Mouse (Mus musculus): ENCODE data around the gene Fto.

The Fto gene

DNA sequence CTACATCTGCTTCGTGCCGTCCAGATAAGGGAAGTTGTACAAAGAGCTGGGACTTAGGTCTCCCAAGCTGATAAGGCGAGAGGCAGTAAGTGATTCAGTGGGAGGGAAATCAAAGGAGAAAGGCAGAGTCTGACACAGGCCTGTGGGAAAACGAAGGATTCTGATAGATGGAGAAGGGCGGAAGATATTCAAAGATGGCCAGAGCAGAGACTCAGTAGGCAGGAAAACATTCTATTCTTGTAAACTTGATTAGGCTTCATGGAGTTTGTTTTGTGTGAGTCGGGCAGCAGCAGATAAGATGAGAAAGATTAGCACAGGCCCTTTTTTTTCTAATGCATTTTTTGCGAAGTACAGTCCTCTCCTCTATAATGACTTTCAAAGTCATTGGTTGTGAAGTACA is 183.6 kb downstream of the Fto start:
- no peak for DNase-seq (ENCODE audit: low spot score in 2 of 2)

GRCm38 (mm10) chr8:91498611-91499010 is 185.3 kb downstream of the Fto start:
- no peak for DNase-seq (ENCODE audit: low spot score in 2 of 2)

GRCm38 (mm10) chr8:91499303-91499702 is 186.0 kb downstream of the Fto start:
- no peak for DNase-seq (ENCODE audit: low spot score in 2 of 2)

GRCm38 (mm10) chr8:91501960-91502600 is 188.8 kb downstream of the Fto start:
- DNase-seq (ENCODE audit: low spot score in 2 of 2), result no peak

DNA sequence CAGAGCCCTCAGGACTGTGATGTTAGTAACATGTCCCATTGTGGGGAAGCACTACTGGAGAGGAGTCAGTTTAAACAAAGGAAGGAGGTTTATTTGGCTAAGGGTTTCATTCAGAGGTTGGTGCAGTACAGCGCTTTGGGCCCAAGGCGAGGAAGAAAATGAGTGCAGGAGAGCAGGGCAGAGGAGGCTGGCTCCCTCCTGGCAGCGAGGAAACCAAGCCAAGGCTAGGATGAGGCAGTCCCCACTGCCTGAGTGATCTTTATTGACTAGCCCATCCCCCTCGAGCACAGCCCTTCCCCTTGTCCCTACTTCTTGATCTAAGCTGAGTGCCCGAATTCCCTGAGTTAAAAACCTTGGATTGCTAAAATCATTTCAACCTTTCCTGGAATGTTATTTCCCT is 189.5 kb downstream of the Fto start:
- DNase-seq (ENCODE audit: low spot score in 2 of 2), result no peak

- DNase-seq (ENCODE audit: low spot score in 2 of 2), result no peak
Observed at GRCm38 (mm10) chr8:91504360-91504759, 191.0 kb downstream of the Fto start.

- DNase-seq (ENCODE audit: low spot score in 2 of 2), result peak in 1 of 2 experiments; percentile 38
Observed at GRCm38 (mm10) chr8:91504891-91505290, 191.6 kb downstream of the Fto start.

- DNase-seq (ENCODE audit: low spot score in 2 of 2), result no peak
Observed at GRCm38 (mm10) chr8:91505411-91505954, 192.2 kb downstream of the Fto start.

DNA sequence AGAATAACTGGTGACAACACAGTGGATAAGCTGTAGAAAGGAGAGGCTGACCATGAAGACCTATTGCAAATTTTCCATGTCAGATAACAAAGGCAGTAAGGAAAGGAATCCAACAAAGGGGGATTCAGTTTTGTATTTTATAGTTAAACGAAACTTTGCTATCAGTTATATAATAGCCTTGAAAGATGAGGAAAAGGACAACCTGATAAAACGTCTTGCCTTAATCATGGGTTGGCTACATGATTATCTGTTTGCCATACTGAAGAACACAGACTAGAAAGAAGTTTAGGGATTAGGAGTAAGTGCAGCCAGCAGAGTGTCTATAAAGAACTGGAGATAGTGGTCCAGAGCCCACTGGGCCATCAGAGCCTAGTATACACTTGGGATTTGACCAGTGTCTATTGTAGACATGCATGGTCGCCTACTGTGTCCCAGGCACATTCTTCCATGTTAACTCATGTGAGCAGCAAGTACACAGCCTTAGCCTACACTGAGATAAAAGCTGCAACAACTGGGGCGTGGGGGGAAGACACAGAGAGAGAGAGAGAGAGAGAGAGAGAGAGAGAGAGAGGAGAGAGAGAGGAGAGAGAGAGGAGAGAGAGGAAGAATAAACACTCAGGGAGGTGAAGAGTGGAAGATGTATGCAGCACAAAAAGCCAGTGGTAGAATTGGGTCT is 192.8 kb downstream of the Fto start:
- no peak for DNase-seq (ENCODE audit: low spot score in 2 of 2)

GRCm38 (mm10) chr8:91506682-91507257 is 193.4 kb downstream of the Fto start:
- DNase-seq (ENCODE audit: low spot score in 2 of 2), result no peak

DNA sequence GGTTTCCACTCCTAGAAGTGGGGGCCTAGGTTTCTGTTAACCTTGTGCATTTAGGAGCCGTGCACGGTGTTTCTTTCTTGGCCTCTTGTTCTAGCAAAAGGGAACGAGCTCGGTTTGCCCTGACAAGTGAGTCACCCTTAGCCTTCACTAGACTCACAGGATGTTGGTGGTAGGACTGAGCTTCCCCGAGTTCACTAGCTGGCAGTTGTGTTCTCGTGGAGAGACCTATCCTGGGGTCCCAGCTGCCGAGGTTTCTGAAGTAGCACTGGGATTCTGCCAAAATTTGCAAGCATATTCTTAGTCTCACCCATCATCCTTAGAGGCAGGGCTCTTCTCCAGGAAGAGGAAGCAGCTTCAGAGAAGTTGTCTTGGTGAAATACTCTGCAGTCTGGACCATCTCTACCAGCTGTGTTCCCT is 194.4 kb downstream of the Fto start:
- DNase-seq (ENCODE audit: low spot score in 2 of 2), result peak; percentile 35 to 54

GRCm38 (mm10) chr8:91508284-91508683 is 195.0 kb downstream of the Fto start:
- DNase-seq (ENCODE audit: low spot score in 2 of 2), result no peak

GRCm38 (mm10) chr8:91509206-91509899 is 196.0 kb downstream of the Fto start:
- DNase-seq (ENCODE audit: low spot score in 2 of 2), result no peak

- DNase-seq (ENCODE audit: low spot score in 2 of 2), result no peak
Observed at GRCm38 (mm10) chr8:91509900-91510260, 196.6 kb downstream of the Fto start.

- DNase-seq (ENCODE audit: low spot score in 2 of 2), result no peak
Observed at GRCm38 (mm10) chr8:91510716-91511115, 197.4 kb downstream of the Fto start.

- DNase-seq (ENCODE audit: low spot score in 2 of 2), result no peak
Observed at GRCm38 (mm10) chr8:91511943-91512342, 198.6 kb downstream of the Fto start.

DNA sequence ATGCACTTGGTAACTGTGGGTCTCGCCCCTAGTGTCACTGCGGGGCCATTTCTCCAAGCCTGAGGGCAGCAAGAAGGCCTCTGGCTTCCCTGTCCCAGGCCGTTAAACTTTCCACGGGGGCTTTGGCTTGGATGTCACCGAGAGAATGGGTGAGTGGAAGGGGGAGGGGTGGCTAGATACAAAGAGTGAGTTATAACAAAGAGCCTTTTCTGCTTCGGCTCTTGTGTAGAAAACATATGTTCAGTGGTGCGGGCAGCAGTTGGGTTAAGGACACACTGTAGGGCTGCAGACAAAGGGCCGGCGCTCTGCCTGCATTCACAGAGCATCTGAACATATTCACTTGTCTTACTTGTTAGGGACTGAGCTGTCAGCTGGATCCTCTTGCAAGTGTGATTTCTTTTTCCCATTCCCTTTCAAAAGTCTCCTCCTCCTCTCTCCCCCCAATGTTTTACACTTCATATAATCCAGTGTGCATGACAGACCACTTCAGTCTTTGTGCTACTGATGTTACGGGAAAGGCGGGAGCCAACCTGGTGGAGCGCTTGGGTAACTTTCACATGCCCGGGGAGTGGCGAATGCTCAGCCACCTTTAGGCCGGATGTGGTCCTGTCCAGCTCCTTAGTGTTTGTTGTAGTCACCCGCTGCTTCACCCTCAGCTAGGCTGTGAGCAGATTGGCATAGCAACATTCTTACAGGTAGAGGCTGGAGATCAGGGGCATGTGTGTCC is 201.6 kb downstream of the Fto start:
- DNase-seq (ENCODE audit: low spot score in 2 of 2), result no peak

DNA sequence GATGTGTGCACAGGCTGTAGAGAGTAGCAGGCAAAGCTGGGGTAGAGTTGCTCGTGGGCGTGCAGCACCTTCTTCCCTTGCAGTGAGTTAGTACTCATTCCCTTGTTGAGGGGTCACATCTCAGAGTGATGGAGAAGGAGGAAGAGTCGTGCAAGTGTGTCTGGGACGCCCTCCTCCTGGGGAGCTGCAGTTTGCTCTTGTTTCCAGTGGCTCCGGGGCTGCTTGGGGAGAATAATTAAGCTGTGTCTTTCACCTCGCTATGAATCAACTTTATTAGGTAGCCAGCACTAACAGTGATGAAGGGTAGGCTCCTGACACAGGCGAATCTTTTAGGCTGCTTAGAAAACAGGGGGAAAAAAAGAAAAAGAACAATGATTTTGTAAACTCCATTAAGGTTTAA is 203.1 kb downstream of the Fto start:
- no peak for DNase-seq (ENCODE audit: low spot score in 2 of 2)

GRCm38 (mm10) chr8:91518085-91518484 is 204.8 kb downstream of the Fto start:
- no peak for DNase-seq (ENCODE audit: low spot score in 2 of 2)

DNA sequence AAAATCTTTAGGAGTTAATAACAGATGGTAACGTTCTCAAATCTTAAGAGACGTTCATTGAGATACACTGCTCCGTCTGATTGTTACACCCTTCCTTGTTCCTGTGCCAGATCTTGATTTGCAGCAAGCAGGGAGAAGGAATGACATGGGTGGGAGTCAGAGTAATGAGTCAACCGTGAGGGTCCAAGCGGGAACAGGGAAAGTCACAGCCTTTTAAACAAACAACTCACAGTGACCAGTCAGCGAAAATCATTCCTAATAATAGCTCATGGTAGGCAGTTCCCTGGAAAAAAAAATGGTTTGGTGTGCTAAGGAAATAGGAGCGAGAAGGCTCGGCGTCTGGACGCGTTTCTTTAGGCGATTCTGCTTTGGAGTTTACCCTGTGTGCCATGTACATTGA is 208.9 kb downstream of the Fto start:
- DNase-seq (ENCODE audit: low spot score in 2 of 2), result no peak

GRCm38 (mm10) chr8:91524056-91524864 is 210.9 kb downstream of the Fto start:
- DNase-seq (ENCODE audit: low spot score in 2 of 2), result no peak
